Mouse (Mus musculus) midbrain, embryonic 11.5 days (tissue): ENCODE measurements at regions not wholly inside any gene's neighbourhood (a gene's known extent, or its start where the extent isn't known, plus 50 kb on each side); places are given as distances from the start of the nearest gene placed in this dataset.

Source experiments
- ATAC-seq: fragments of 200-750 bp; cut with Nextera tagmentation; 2 replicates; pipeline ENCODE4 v1.8.0; 2017; ENCODE audit warnings: moderate TSS enrichment, moderate library complexity; ENCODE audit not compliant: low FRiP score
- DNase-seq: peaks from one replicate; pipeline ENCODE4 v3.0.0; 2015; ENCODE audit warnings: low spot score; ENCODE audit errors: missing footprints
- H3K27ac ChIP-seq: fragments of 300-500 bp; sonication (generic); 2 replicates; pipeline ENCODE4 v1.5.1; 2014; ENCODE audit warnings: low read depth, low read length
- H3K27me3 ChIP-seq: fragments of 300-500 bp; sonication (generic); 2 replicates; pipeline ENCODE4 v1.6.1; 2014; ENCODE audit warnings: mild to moderate bottlenecking, low read length, moderate library complexity, mixed read lengths; ENCODE audit not compliant: control insufficient read depth, insufficient read depth
- H3K36me3 ChIP-seq: fragments of 300-500 bp; sonication (generic); 2 replicates; pipeline ENCODE4 v1.6.1; 2014; ENCODE audit warnings: mild to moderate bottlenecking, low read length, moderate library complexity, mixed read lengths; ENCODE audit not compliant: control insufficient read depth, insufficient read depth
- H3K4me1 ChIP-seq: fragments of 300-500 bp; sonication (generic); 2 replicates; pipeline ENCODE4 v1.6.1; 2014; ENCODE audit warnings: low read length; ENCODE audit not compliant: control insufficient read depth, insufficient read depth
- H3K4me2 ChIP-seq: fragments of 300-500 bp; sonication (generic); 2 replicates; pipeline ENCODE4 v1.6.1; 2014; ENCODE audit warnings: mild to moderate bottlenecking, moderate library complexity
- H3K4me3 ChIP-seq: fragments of 300-500 bp; sonication (generic); 2 replicates; pipeline ENCODE4 v1.5.1; 2014; ENCODE audit warnings: low read depth, low read length
- H3K9ac ChIP-seq: fragments of 300-500 bp; sonication (generic); 2 replicates; pipeline ENCODE4 v1.6.1; 2014; ENCODE audit warnings: low read length
- H3K9me3 ChIP-seq: fragments of 300-500 bp; sonication (generic); 2 replicates; pipeline ENCODE4 v1.6.1; 2016; ENCODE audit warnings: low read length; ENCODE audit not compliant: control insufficient read depth
- WGBS: fragments of 180-500 bp; shearing (Covaris S2); extraction: QIAGEN DNeasy Blood & Tissue Kit; methylation state at CpG from one replicate; pipeline ENCODE4 v1.1.7; 2014; 5-methylcytosine and 5-hydroxymethylcytosine counted together

DNA sequence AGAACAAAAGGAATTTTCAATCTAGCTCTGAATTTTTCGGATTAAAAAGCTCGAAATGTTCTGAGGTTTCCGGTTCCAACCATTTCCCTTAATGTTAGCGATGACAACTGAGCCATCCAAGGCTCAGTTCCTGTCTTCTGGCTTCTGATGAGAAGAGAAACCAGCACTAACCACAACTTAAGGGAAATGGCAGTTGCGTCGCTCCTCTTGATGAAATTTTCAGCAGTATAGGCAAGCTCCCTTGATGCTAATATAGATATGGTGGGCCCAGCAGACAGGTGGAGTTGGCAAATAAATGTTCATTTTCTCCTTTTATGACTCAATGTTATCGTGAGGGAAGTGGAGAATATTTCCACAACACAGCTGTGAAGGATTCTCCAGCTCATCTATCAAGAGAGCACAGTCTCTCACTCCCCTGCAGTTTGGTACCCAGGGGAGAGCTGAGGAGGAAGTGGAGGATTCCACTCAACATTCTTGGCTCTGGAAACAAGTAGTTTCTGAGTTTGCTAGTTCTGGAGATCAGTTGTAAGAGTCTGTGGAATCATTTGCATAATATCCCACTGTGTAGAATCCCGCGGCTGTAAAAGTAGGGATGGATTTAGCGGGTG is 236.6 kb upstream of the Gk2 start:
- no peak overlapping the region for H3K4me2 ChIP-seq
- H3K27ac ChIP-seq, result no peak overlapping the region
- no peak overlapping the region for H3K9ac ChIP-seq
- no peaks in the 10 kb centered on the region for H3K27me3 ChIP-seq
- H3K36me3 ChIP-seq, result no peaks in the 10 kb centered on the region
- no peak overlapping the region for H3K4me3 ChIP-seq
- no peaks in the 10 kb centered on the region for H3K4me1 ChIP-seq
- no peaks in the 10 kb centered on the region for H3K9me3 ChIP-seq
- DNase-seq, result no peak
- 92% methylated on average over 10 of the region's 10 CpGs for WGBS
- ATAC-seq, result no peak

DNA sequence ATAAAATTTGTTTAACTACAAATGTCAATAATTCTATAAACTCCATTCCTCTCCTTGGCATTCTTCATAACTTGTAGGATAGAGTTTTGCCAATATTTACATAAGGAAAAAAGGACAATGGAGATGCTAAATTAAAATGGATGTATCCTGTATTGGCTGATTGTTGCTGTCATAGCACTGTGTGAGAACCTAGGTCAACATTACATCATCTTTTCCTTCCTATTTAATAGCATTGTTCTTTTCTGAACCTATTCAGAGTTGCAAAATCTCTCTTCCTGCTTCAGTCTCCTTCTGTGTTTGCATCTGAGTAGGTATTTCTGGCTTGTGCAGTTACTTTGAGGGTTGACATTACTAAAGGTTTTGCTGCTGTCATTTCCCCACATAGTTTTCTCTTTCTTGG is 228.6 kb upstream of the Gk2 start:
- no peak for ATAC-seq
- Histone ChIP-seq H3K4me1 (no peaks in the 10 kb centered on the region), H3K27me3 (no peaks in the 10 kb centered on the region), H3K4me2 (no peak overlapping the region), H3K27ac (no peak overlapping the region), H3K9me3 (no peaks in the 10 kb centered on the region), H3K36me3 (no peaks in the 10 kb centered on the region), H3K9ac (no peak overlapping the region), H3K4me3 (no peak overlapping the region)
- no peak for DNase-seq

DNA sequence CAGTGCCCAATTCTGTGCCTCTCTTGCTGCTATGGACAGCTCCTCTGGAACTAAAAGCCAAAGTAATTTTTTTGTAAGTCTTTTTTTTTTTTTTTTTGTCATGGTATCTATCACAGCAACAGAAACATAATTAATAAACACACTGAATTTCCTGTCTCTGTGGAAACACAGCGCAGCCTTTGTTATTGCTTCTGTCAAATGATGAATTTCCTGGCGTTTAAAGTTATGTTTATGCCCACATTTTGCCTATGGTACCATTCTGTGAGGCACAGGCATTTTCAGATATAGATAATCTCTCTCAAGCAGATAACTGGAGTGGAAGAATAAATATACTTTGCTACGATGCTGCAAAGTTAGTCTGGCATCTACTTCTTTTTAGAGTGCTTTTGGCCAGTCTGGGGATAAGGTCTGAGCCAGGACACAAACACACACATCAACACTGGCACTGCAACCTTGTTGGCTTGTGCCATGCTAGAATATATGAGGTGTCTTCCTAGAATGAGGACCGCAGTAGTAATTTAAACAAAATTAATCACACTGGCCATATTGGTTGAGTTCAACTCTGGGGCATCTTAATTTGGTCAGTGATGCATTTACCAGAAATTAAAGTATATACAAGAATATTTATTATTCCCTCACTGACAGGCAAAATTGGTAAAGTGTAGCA is 227.9 kb upstream of the Gk2 start:
- DNase-seq, result no peak
- no peak overlapping the region for H3K4me2 ChIP-seq
- H3K9me3 ChIP-seq, result no peaks in the 10 kb centered on the region
- WGBS, result 83% methylated on average over 4 of the region's 4 CpGs
- H3K36me3 ChIP-seq, result no peaks in the 10 kb centered on the region
- H3K4me1 ChIP-seq, result no peaks in the 10 kb centered on the region
- no peak overlapping the region for H3K27ac ChIP-seq
- no peak for ATAC-seq
- no peaks in the 10 kb centered on the region for H3K27me3 ChIP-seq
- H3K9ac ChIP-seq, result no peak overlapping the region
- H3K4me3 ChIP-seq, result no peak overlapping the region

DNA sequence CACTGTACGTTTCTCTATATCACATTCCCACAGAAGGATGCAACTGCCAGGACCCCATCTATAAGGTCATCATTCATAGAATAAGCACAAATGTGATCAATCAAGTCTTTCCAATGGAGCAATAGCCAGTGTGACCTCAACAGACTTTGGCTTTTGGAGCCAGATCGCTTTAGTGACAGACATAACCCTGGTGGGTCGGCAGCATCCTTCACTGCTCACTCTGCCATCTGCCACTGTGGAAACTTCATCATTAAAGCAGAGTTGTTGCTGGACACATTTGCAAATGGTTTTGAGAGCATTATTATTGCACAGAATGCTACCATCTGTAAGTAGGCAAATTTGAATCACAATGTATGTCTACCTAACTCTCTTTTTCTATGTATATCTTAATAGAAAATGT is 212.9 kb upstream of the Gk2 start:
- H3K4me1 ChIP-seq, result no peaks in the 10 kb centered on the region
- no peak for ATAC-seq
- H3K4me2 ChIP-seq, result no peak overlapping the region
- no peaks in the 10 kb centered on the region for H3K9me3 ChIP-seq
- no peak for DNase-seq
- no peaks in the 10 kb centered on the region for H3K36me3 ChIP-seq
- 81% methylated on average over 3 of the region's 3 CpGs for WGBS
- H3K4me3 ChIP-seq, result no peak overlapping the region
- H3K27me3 ChIP-seq, result no peaks in the 10 kb centered on the region
- no peak overlapping the region for H3K9ac ChIP-seq
- H3K27ac ChIP-seq, result no peak overlapping the region

DNA sequence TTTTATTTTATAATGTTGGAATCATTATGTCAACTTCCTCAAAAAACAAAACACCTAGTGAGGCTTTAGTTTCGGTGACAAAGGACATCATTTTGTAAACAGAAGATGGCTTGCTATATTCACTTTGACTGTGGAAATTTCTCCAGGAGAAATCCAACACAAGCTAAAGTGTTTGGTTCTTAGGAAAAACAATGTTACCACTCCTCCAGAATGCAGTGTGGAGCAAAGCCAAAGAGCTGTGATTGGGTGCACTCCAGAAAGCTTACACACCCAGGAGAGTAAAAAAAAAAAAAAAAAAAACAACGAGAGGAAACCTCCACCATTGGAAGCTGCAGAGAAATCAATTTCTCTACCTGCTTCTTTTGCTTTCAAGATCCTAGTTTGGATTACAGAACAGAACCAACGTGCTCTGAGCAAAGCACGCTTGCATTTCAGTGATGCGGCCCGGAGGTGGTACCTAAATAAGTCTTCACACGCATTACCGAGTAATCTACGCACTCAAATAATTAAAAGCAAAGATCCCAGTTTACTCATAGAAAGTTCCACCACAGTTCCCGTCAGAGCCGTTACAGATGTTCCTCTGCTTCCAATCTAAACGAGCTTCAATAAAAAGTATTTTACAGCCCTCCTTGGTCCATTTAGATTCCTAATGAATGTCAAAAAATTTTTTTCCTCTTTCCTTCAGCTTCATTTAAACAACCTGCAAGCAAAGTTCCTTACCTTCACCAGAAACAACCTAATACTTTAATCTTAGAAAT is 199.5 kb upstream of the Gk2 start:
- no peaks in the 10 kb centered on the region for H3K4me1 ChIP-seq
- H3K36me3 ChIP-seq, result no peaks in the 10 kb centered on the region
- H3K9me3 ChIP-seq, result no peaks in the 10 kb centered on the region
- no peak overlapping the region for H3K27ac ChIP-seq
- ATAC-seq (no peak), DNase-seq (no peak)
- WGBS, result 96% methylated on average over 12 of the region's 12 CpGs
- no peak overlapping the region for H3K4me2 ChIP-seq
- H3K27me3 ChIP-seq, result no peaks in the 10 kb centered on the region
- no peak overlapping the region for H3K4me3 ChIP-seq
- H3K9ac ChIP-seq, result no peak overlapping the region

DNA sequence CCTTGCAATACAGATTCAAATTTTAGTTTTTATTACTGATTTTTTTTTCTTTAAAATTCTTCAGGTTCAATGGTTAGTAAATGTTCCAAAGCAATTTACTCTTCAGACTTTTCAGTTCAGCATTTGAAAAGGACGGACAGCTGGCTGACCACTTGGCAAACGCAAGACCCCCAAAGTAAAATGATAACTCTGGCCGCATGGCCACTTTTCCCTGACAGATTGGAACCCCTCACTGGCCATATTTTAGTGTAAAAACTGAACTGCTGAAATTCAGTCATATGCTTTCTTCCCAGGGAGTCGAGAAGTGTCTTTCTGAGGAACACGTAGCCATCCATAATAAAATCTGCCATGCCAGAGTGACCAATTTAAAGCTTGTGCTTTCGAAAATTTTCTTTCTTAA is 198.4 kb upstream of the Gk2 start:
- Histone ChIP-seq H3K4me3 (no peak overlapping the region), H3K36me3 (no peaks in the 10 kb centered on the region), H3K9me3 (no peaks in the 10 kb centered on the region), H3K27ac (no peak overlapping the region), H3K27me3 (no peaks in the 10 kb centered on the region), H3K4me1 (no peaks in the 10 kb centered on the region), H3K9ac (no peak overlapping the region), H3K4me2 (no peak overlapping the region)
- ATAC-seq (no peak), DNase-seq (no peak)
- 82% methylated on average over 6 of the region's 6 CpGs for WGBS

DNA sequence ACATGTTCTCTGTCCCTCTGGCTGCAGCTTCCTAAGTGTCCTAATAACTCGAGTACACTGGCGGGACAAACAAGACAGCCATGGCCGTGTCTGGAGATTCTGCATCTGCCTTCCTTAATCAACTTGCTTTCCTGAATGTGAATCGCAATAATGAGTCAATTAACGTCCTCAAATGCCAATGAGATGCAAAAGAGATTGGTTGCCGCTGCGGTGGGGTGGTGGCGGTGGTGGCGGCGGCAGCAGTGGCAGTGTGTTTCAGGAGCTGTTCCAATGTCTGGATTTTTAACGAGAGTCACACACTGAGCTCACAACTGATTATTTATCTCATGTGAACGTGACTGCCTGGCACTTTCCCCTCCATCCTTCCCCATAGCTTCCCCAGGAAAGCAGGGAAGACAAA is 197.6 kb upstream of the Gk2 start:
- H3K9ac ChIP-seq, result no peak overlapping the region
- no peaks in the 10 kb centered on the region for H3K4me1 ChIP-seq
- DNase-seq (no peak), ATAC-seq (no peak)
- H3K4me3 ChIP-seq, result no peak overlapping the region
- no peak overlapping the region for H3K4me2 ChIP-seq
- no peaks in the 10 kb centered on the region for H3K9me3 ChIP-seq
- H3K36me3 ChIP-seq, result no peaks in the 10 kb centered on the region
- H3K27ac ChIP-seq, result no peak overlapping the region
- no peaks in the 10 kb centered on the region for H3K27me3 ChIP-seq
- WGBS, result 61% methylated on average over 12 of the region's 12 CpGs

DNA sequence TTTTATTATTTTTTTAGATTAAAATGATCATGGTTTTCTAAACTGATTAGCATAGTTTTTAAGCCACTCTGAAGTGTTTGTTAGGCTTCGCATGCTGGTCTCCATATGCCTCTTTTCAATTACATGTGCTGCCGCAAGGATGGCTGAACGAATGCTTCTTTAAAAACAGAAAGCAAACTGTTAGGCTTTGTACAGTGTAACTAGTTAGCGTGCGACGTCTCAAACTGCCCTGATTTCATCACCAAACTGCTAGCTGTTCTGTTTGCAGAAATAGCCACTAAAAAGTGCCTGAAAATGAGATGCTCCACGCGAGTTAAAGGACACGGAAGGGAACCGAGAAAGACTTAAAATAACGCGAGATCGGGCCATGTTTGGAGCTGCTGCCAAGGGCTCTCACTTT is 185.4 kb upstream of the Gk2 start:
- Histone ChIP-seq H3K4me2 (no peak overlapping the region), H3K4me3 (no peak overlapping the region), H3K9ac (no peak overlapping the region), H3K27ac (no peak overlapping the region), H3K9me3 (no peaks in the 10 kb centered on the region), H3K27me3 (no peaks in the 10 kb centered on the region), H3K36me3 (no peaks in the 10 kb centered on the region), H3K4me1 (no peaks in the 10 kb centered on the region)
- no peak for ATAC-seq
- no peak for DNase-seq
- 89% methylated on average over 13 of the region's 13 CpGs for WGBS

DNA sequence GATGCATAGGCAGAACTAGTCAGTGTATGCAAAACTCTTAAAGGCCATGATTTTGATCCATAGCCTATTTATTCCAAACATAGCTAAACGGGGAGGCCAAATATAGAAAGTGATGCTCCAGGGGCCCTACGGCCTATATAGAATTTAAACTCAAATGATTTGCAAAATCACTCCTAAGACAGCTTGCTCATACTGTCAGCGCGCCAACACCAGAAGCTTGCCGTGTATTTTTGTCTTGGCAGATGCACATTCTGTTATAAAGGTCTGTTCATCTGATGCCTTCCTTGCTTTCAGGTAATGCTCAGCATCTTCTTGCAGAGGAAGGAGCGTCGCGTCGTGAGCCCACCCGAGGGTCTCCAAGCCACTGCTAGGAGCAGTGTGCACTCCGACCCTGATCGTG is 184.8 kb upstream of the Gk2 start:
- WGBS, result 91% methylated on average over 12 of the region's 12 CpGs

More for the DNA sequence above, 184.8 kb upstream of the Gk2 start:
- no peak overlapping the region for H3K4me3 ChIP-seq
- no peak overlapping the region for H3K9ac ChIP-seq
- H3K27ac ChIP-seq, result no peak overlapping the region
- no peaks in the 10 kb centered on the region for H3K27me3 ChIP-seq
- H3K4me2 ChIP-seq, result no peak overlapping the region
- no peaks in the 10 kb centered on the region for H3K36me3 ChIP-seq
- no peak for ATAC-seq
- no peaks in the 10 kb centered on the region for H3K9me3 ChIP-seq
- no peaks in the 10 kb centered on the region for H3K4me1 ChIP-seq
- no peak for DNase-seq
